25 mouse cellular contexts compared by ENCODE assay signal in the genomic region with DNA sequence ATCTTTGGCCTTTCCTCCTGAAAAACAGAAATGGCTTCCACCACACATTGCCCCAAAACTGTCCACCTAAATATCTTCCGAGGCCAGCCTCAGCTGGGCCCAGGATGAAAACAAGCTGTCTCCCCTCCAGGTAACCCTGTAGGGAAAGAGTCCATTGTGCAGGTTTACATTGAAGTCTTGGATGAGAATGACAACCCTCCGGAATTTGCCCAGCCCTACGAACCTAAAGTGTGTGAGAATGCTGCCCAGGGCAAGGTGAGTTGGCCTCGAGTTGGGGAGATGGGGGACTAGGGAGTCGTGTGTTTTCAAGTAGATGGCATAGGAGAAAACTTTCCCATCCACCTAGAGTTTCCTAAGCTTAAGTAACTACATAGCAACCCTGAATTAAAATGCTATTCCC. TPM values are rescaled to one million over a fixed set of nuclear protein-coding genes. Genes with fewer than 3 reads are reported as not detected.
"Had no signal": no experiment of that assay in that cellular context is flagged by ENCODE, and none has a peak within 500 bp of the region (broad histone marks: within the 10 kb centered on the region; RNA-seq: fewer than 3 reads in every experiment).

No protein-coding gene starts in this region.

- H3K9me3 ChIP-seq: heart, embryonic 12.5 days; hindbrain, embryonic 13.5 days; hindbrain, embryonic 15.5 days; intestine, embryonic 15.5 days; limb, embryonic 13.5 days; limb, embryonic 15.5 days; liver, embryonic 12.5 days had no signal

- H3K27ac ChIP-seq: hindbrain, embryonic 13.5 days; hindbrain, embryonic 15.5 days; hindbrain, postnatal 0 days; intestine, embryonic 15.5 days; layer of hippocampus, adult 2 months; left cerebral cortex, adult 2 months; limb, embryonic 13.5 days; limb, embryonic 15.5 days; liver, embryonic 12.5 days; liver, embryonic 14.5 days had no signal

- H3K4me2 ChIP-seq: heart, embryonic 12.5 days; hindbrain, embryonic 13.5 days; hindbrain, embryonic 15.5 days; intestine, embryonic 15.5 days; limb, embryonic 13.5 days; limb, embryonic 15.5 days; liver, embryonic 12.5 days had no signal

- H3K36me3 ChIP-seq: hindbrain, embryonic 13.5 days; hindbrain, embryonic 15.5 days; intestine, embryonic 15.5 days; limb, embryonic 13.5 days; limb, embryonic 15.5 days; liver, embryonic 12.5 days had no signal

- H3K9ac ChIP-seq: forebrain, postnatal 0 days; heart, embryonic 12.5 days; hindbrain, embryonic 13.5 days; hindbrain, embryonic 15.5 days; intestine, embryonic 15.5 days; limb, embryonic 13.5 days; limb, embryonic 15.5 days; liver, embryonic 12.5 days; liver, embryonic 14.5 days had no signal

- H3K4me1 ChIP-seq: heart, embryonic 12.5 days; hindbrain, embryonic 13.5 days; hindbrain, embryonic 15.5 days; intestine, embryonic 15.5 days; limb, embryonic 13.5 days; limb, embryonic 15.5 days; liver, embryonic 12.5 days had no signal

- DNase-seq: forebrain, postnatal 0 days; gastrocnemius, postnatal 14 days; gastrocnemius, postnatal 36 days; heart, adult 18-20 months; heart, postnatal 14 days; heart, postnatal 36 days; kidney, adult 11 months; kidney, adult 2 months; kidney, adult 9 months; kidney, postnatal 10 days; kidney, postnatal 25 days; kidney, postnatal 4 days had no signal

- H3K4me3 ChIP-seq: heart, embryonic 12.5 days; hindbrain, embryonic 13.5 days; hindbrain, embryonic 15.5 days; intestine, embryonic 15.5 days; layer of hippocampus, adult 2 months; left cerebral cortex, adult 2 months; limb, embryonic 13.5 days; limb, embryonic 15.5 days; liver, embryonic 12.5 days had no signal

- H3K27me3 ChIP-seq: heart, embryonic 12.5 days; hindbrain, embryonic 13.5 days; hindbrain, embryonic 15.5 days; intestine, embryonic 15.5 days; limb, embryonic 13.5 days; limb, embryonic 15.5 days; liver, embryonic 12.5 days had no signal

- ATAC-seq: forebrain, postnatal 0 days; hindbrain, postnatal 0 days; intestine, embryonic 15.5 days; liver, embryonic 12.5 days had no signal

RNA-seq across cellular contexts. Expression of gene Bean1, which starts 32.6 kb away (rescaled TPM):
- total RNA-seq: hematopoietic stem cell, adult 5-6 weeks; liver, adult 2 months had no signal
- polyA plus RNA-seq: liver, adult 2 months had no signal

RNA-seq across cellular contexts. Expression of gene Cdh5, which starts 36.2 kb away (rescaled TPM):
- total RNA-seq: hematopoietic stem cell, adult 5-6 weeks had no signal
